Mouse (Mus musculus) CH12.LX (cell line): ENCODE results near the gene Cbx2. TPM values are rescaled to one million over a fixed set of nuclear protein-coding genes. Genes with fewer than 3 reads are reported as not detected.

Source experiments
- DNase-seq: peaks from one replicate; pipeline ENCODE4 v3.0.0-alpha.2; 2013; ENCODE audit errors: extremely low read depth
- H3K27ac ChIP-seq: 2 replicates; pipeline ENCODE4 v1.5.1; 2012; ENCODE audit warnings: low read depth, mild to moderate bottlenecking, control low read depth, moderate library complexity; ENCODE audit not compliant: insufficient read depth
- H3K27me3 ChIP-seq: replicated peaks from 2 replicates; pipeline ENCODE3; 2012; ENCODE audit warnings: inconsistent platforms
- H3K36me3 ChIP-seq, 2 experiments: replicated peaks in 1 of 2; 2 replicates each; pipeline versions ENCODE3 to v1.6.1; 2012; ENCODE audit warnings: inconsistent platforms in 1 of 2, low read length in 1 of 2, mild to moderate bottlenecking in 1 of 2, mixed read lengths in 1 of 2, moderate library complexity in 1 of 2; ENCODE audit not compliant: control insufficient read depth in 1 of 2, insufficient read depth in 1 of 2
- H3K4me1 ChIP-seq, 2 experiments: 2 replicates each; pipeline ENCODE4 v1.6.1; 2012; ENCODE audit warnings: inconsistent platforms in 1 of 2, moderate library complexity in 1 of 2; ENCODE audit not compliant: insufficient read depth in 2 of 2, control insufficient read depth in 1 of 2
- H3K4me2 ChIP-seq: 2 replicates; pipeline ENCODE4 v1.6.1; 2012; ENCODE audit warnings: low read depth, mild to moderate bottlenecking, control low read depth; ENCODE audit not compliant: poor library complexity, insufficient read depth, severe bottlenecking
- H3K4me3 ChIP-seq, 3 experiments: fragments of 150-350 bp in 1 of 3; sonication (generic) in 1 of 3; replicated peaks in 1 of 3; 2 replicates each; pipeline versions ENCODE3 to v1.5.1; 2011 to 2012; ENCODE audit warnings: low read depth in 2 of 3, low read length in 2 of 3, mild to moderate bottlenecking in 2 of 3, moderate library complexity in 2 of 3, control low read depth in 1 of 3, improper control_type of control experiment in 1 of 3, inconsistent platforms in 1 of 3, mixed read lengths in 1 of 3; ENCODE audit not compliant: poor library complexity in 1 of 3
- H3K79me2 ChIP-seq: replicated peaks from 2 replicates; pipeline ENCODE4 v1.6.1; 2012; ENCODE audit warnings: mild to moderate bottlenecking, moderate library complexity; ENCODE audit not compliant: control insufficient read depth, poor library complexity, insufficient read depth, severe bottlenecking; ENCODE audit errors: extremely low read depth
- H3K9ac ChIP-seq: 2 replicates; pipeline ENCODE4 v1.6.1; 2012; ENCODE audit warnings: low read depth, mild to moderate bottlenecking, control low read depth, moderate library complexity; ENCODE audit not compliant: insufficient read depth
- H3K9me3 ChIP-seq: replicated peaks from 2 replicates; pipeline ENCODE3; 2012; ENCODE audit warnings: low read length, inconsistent platforms, mixed read lengths
- BHLHE40 ChIP-seq: IDR thresholded peaks from 2 replicates; pipeline ENCODE4 v1.6.1; 2011; ENCODE audit warnings: mild to moderate bottlenecking, low read depth, low read length, improper control_type of control experiment
- CHD1 ChIP-seq: IDR thresholded peaks from 2 replicates; pipeline ENCODE4 v1.6.1; 2012; ENCODE audit warnings: low read depth, low read length, improper control_type of control experiment, inconsistent platforms
- CHD2 ChIP-seq: IDR thresholded peaks from 2 replicates; pipeline ENCODE4 v1.6.1; 2011; ENCODE audit warnings: low read length, improper control_type of control experiment
- EP300 ChIP-seq: IDR thresholded peaks from 2 replicates; pipeline ENCODE4 v1.6.1; 2011; ENCODE audit warnings: low read length, improper control_type of control experiment
- HCFC1 ChIP-seq: IDR thresholded peaks from 2 replicates; pipeline ENCODE4 v1.6.1; 2012; ENCODE audit warnings: low read depth, mild to moderate bottlenecking, inconsistent platforms, low read length, improper control_type of control experiment
- JUN ChIP-seq: IDR thresholded peaks from 2 replicates; pipeline ENCODE4 v1.6.1; 2011; ENCODE audit warnings: low read depth, mild to moderate bottlenecking, low read length, improper control_type of control experiment, moderate library complexity; ENCODE audit not compliant: insufficient read depth
- JUND ChIP-seq: conservative IDR thresholded peaks from 2 replicates; pipeline ENCODE4 v1.6.1; 2011; ENCODE audit warnings: low read depth, low read length, improper control_type of control experiment
- NELFE ChIP-seq: IDR thresholded peaks from 2 replicates; pipeline ENCODE4 v1.6.1; 2011; ENCODE audit warnings: low read depth, low read length, improper control_type of control experiment
- PAX5 ChIP-seq: IDR thresholded peaks from 2 replicates; pipeline ENCODE4 v1.6.1; 2012; ENCODE audit warnings: low read length, inconsistent platforms, mixed read lengths
- POLR2A ChIP-seq: IDR thresholded peaks from 2 replicates; pipeline ENCODE4 v1.6.1; 2011; ENCODE audit warnings: low read depth, mild to moderate bottlenecking, improper control_type of control experiment, low read length
- POLR2AphosphoS2 ChIP-seq: IDR thresholded peaks from 2 replicates; pipeline ENCODE4 v1.6.1; 2011; ENCODE audit warnings: low read depth, low read length, improper control_type of control experiment
- SIN3A ChIP-seq: IDR thresholded peaks from 2 replicates; pipeline ENCODE4 v1.6.1; 2012; ENCODE audit warnings: low read length, improper control_type of control experiment, inconsistent platforms
- SMC3 ChIP-seq: IDR thresholded peaks from 2 replicates; pipeline ENCODE4 v1.6.1; 2011; ENCODE audit warnings: low read depth, low read length, improper control_type of control experiment
- TBP ChIP-seq: conservative IDR thresholded peaks from 2 replicates; pipeline ENCODE4 v1.6.1; 2011; ENCODE audit warnings: low read depth, low read length, improper control_type of control experiment
- TCF12 ChIP-seq: IDR thresholded peaks from 2 replicates; pipeline ENCODE4 v1.6.1; 2014; ENCODE audit warnings: low read depth, mild to moderate bottlenecking, inconsistent platforms, low read length, improper control_type of control experiment
- UBTF ChIP-seq: IDR thresholded peaks from 2 replicates; pipeline ENCODE4 v1.6.1; 2012; ENCODE audit warnings: low read depth, mild to moderate bottlenecking, inconsistent platforms, low read length, improper control_type of control experiment, moderate library complexity
- ZC3H11A ChIP-seq: IDR thresholded peaks from 2 replicates; pipeline ENCODE4 v1.6.1; 2012; ENCODE audit warnings: low read depth, mild to moderate bottlenecking, inconsistent platforms, low read length, improper control_type of control experiment
- ZMIZ1 ChIP-seq: IDR thresholded peaks from 2 replicates; pipeline ENCODE4 v1.6.1; 2012; ENCODE audit warnings: low read depth, mild to moderate bottlenecking, inconsistent platforms, low read length, improper control_type of control experiment
- dilution Hi-C: fragments of 300-500 bp; cut with MboI; formaldehyde crosslinking; loops from 2 replicates; pipeline ENCODE4 v1.14.3; 2020; ENCODE audit warnings: low sequenced_read_pairs; ENCODE audit not compliant: extremely low pct_unique_long_range_greater_than_20kb, extremely low pct_ligation_motif_present
- in situ Hi-C: fragments of 300-500 bp; cut with MboI; formaldehyde crosslinking; loops from 3 replicates; pipeline ENCODE4 v1.14.3; 2019; ENCODE audit warnings: low sequenced_read_pairs, low pct_ligation_motif_present, low pct_unique_long_range_greater_than_20kb, mixed read lengths
- polyA plus RNA-seq: library from polyadenylated mRNA; unstranded; fragments of >175 nt; gene quantifications from 2 replicates; pipeline ENCODE4 v1.2.1, GENCODE M21; 2012; ENCODE audit warnings: low read depth; ENCODE audit not compliant: insufficient read length
- total RNA-seq, 2 experiments: library from RNA; depleted of rRNA; stranded (reverse); fragments of 300-350 nt in 1 of 2; fragments of >200 nt in 1 of 2; gene quantifications; 2 replicates each; pipeline ENCODE4 v1.2.3; 2012 to 2014

Gene Cbx2
- total and polyA plus RNA-seq, 3 experiments: 2.8 to 15.5 (median 3.9) TPM

GRCm38 (mm10) chr11:118982593-118983113 lies 40.1 kb upstream of the Cbx2 start:
- DNase-seq: no peak
- H3K4me1 ChIP-seq: peaks cover 13 to 23% of the 10 kb centered on the region in 2 experiments
- dilution Hi-C loops (no loop called here), in situ Hi-C loops (no loop called here)
- no peak overlapping the region for H3K4me2 ChIP-seq
- no peak overlapping the region for H3K4me3 ChIP-seq
- no peak overlapping the region for H3K27ac ChIP-seq
- peaks cover 82% of the 10 kb centered on the region for H3K27me3 ChIP-seq
- no peaks in the 10 kb centered on the region for H3K36me3 ChIP-seq
- H3K79me2 ChIP-seq: no peaks in the 10 kb centered on the region
- H3K9ac ChIP-seq: no peak overlapping the region
- TF ChIP-seq ZMIZ1: no peak
- no peak for TF ChIP-seq JUN
- no peak for TF ChIP-seq JUND
- TF ChIP-seq SIN3A: no peak
- TF ChIP-seq TBP: no peak
- no peak for TF ChIP-seq POLR2AphosphoS2
- no peak for TF ChIP-seq SMC3
- no peak for TF ChIP-seq POLR2A
- TF ChIP-seq CHD2: no peak
- no peak for TF ChIP-seq PAX5
- TF ChIP-seq ZC3H11A: no peak
- TF ChIP-seq CHD1: no peak
- no peak for TF ChIP-seq UBTF
- TF ChIP-seq BHLHE40: no peak
- no peaks in the 10 kb centered on the region for H3K9me3 ChIP-seq

DNA sequence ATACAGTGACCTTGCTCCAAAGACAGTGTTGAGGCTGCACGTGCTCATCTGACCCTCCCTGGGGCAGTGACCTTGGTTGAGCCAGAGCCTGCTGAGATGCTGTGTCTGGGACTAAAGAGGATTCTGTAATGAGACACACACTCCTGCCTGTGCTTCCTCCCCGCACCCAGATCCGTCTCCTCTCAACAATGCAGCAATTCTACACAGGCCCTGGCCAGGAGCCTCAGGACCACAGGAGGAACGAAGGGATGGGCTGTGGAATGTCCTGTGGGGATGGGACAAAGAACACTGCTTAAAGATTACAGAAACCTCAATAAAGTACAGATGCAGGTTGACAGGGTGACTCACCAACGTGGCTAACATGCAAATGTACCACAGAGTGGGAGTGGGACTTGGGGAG lies 37.2 kb upstream of the Cbx2 start:
- Histone ChIP-seq H3K4me3 (no peak overlapping the region), H3K4me1 (peaks cover 6 to 15% of the 10 kb centered on the region in 2 experiments), H3K9ac (no peak overlapping the region), H3K36me3 (no peaks in the 10 kb centered on the region), H3K4me2 (no peak overlapping the region), H3K79me2 (no peaks in the 10 kb centered on the region), H3K27me3 (peaks cover 87% of the 10 kb centered on the region), H3K27ac (no peak overlapping the region), H3K9me3 (no peaks in the 10 kb centered on the region)
- in situ Hi-C loops: no loop called here
- DNase-seq: no peak
- dilution Hi-C loops: no loop called here
- TF ChIP-seq PAX5 (no peak), ZMIZ1 (no peak), HCFC1 (no peak), SMC3 (no peak), TCF12 (no peak), EP300 (no peak), NELFE (no peak)
